Mouse (Mus musculus): Measurements from ENCODE around the gene Catspere2. TPM values are rescaled to one million over a fixed set of nuclear protein-coding genes. Genes with fewer than 3 reads are reported as not detected.
A peak's percentile ranks its signal among the peaks of the same experiment; 100 is the strongest.
"Not testable (repeated sequence)": the region's sequence is repeated elsewhere in the genome, so short reads cannot be mapped to it uniquely, and the experiment has no call there.

Catspere2 gene
- 1 to 10 TPM; 5.6 to 7.0 (median 6.7) TPM for total RNA-seq (2022)

- DNase-seq (ENCODE audit: low spot score in 2 of 2): peak; percentile 96 to 98
Observed at GRCm38 (mm10) chr1:177983024-177983450, at the start of gene Catspere2. Catspere2 (plus strand) TSS chr1:177983423.

GRCm38 (mm10) chr1:177940422-177940977 lies 42.7 kb upstream of the Catspere2 start:
- DNase-seq (ENCODE audit: low spot score in 2 of 2): peak in 1 of 2 experiments; percentile 9

- DNase-seq (ENCODE audit: low spot score in 2 of 2): no peak
Observed at GRCm38 (mm10) chr1:177981276-177981675, 1.9 kb upstream of the Catspere2 start.

DNA sequence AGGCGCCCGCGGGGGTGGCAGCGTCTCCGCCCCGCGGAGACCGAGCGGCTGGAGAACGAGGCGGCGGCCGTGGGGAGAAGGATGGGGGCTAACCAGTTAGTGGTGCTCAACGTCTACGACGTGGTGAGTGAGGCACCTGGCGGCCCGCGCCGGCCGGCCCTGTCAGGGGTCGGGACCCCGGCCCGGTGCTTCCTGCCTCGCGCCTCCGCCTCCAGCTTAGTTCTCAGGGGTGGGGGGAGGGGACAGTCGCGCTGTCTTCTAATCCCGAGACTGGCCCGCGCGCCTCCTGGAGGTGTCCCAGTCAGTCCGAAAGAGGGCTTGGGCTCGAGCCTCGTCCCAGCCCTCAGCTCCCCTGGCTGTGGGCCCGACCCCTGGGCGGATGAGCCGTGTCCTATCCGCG lies 359 bp downstream of the Catspere2 start:
- DNase-seq (ENCODE audit: low spot score in 2 of 2): not testable (repeated sequence)

DNA sequence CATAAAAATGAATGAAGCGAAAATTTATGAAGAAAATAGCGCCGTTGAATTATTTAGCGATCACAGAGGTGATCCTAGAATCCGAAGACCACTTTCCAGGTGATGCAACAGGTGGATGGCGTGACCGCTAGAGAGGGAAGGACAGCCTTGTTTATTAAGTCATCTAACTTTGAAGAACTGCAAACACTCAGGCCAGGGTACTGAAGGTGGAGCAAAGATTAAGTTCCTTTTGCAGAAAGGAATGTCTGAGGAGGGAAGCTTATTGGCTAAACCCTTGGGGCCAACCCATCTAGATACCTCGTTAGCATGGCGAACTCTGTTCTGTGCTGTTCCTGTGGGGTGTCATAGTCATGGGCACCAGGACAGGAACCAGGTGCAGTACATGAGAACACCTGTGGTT lies 983 bp downstream of the Catspere2 start:
- no peak for DNase-seq (ENCODE audit: low spot score in 2 of 2)

DNA sequence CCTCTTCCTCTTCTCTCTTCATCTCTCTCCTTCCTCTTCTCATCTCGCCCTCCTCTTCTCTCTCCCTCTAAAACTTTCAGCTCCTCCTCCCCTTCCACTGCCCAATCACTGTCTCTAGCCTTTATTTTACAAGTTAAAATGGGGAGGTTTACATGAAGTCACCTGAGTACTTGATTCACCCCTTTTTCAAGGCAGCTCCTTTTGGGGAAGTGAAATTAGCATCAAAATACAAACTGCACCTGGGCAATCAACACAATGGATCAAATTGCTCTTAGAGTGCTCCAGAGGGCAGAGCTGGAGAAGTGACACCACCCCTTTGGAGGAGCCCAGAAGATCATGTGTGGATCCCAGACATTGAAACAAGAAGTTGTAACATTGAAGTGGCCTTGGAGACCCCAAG lies 4.3 kb downstream of the Catspere2 start:
- DNase-seq (ENCODE audit: low spot score in 2 of 2): not testable (repeated sequence)

- DNase-seq (ENCODE audit: low spot score in 2 of 2): not testable (repeated sequence)
Observed at GRCm38 (mm10) chr1:178072798-178073197, 89.6 kb downstream of the Catspere2 start.

GRCm38 (mm10) chr1:178097865-178098264 lies 114.6 kb downstream of the Catspere2 start:
- DNase-seq (ENCODE audit: low spot score in 2 of 2): not testable (repeated sequence)

GRCm38 (mm10) chr1:178108514-178108913 lies 125.3 kb downstream of the Catspere2 start:
- not testable (repeated sequence) for DNase-seq (ENCODE audit: low spot score in 2 of 2)

DNA sequence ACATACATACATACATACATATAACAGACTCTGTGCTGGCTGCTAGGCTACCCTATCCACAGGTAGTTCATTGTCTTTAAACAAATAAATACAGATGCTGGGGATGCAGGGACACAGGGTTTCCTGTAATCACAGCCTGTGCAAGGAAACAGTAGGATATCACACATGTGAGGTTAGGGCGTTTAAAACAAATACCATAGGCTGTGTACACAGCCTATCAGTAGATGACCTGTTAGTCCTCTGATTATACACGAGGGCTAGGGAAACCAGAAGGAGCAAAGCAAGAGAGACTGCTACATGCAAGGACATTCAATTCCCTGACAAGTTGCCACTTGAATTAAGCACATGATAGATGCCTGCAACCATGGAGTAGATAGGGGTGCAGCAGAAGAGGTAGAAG lies 139.0 kb downstream of the Catspere2 start:
- DNase-seq (ENCODE audit: low spot score in 2 of 2): not testable (repeated sequence)

DNA sequence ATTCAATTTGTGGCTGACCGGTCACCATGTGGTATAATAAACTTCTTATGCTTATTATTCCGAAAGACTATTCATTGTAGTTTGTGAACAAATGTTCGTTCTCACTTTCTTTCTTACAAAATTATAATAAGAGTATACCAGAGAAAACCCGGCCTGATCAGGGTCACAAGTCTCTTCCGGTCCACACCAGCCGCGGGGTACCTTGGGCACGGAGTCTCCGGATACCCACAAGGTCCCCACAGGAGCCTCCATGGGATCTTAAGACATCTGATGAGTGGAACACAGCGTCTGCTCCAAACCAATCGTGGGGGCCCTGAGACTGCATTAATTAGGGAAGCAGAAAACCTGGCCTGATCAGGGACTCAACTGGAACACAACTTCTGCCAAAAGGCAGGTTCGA lies 151.1 kb downstream of the Catspere2 start:
- no peak for DNase-seq (ENCODE audit: low spot score in 2 of 2)

- DNase-seq (ENCODE audit: low spot score in 2 of 2): peak; percentile 14 to 42
Observed at GRCm38 (mm10) chr1:178146513-178146912, 163.3 kb downstream of the Catspere2 start.

DNA sequence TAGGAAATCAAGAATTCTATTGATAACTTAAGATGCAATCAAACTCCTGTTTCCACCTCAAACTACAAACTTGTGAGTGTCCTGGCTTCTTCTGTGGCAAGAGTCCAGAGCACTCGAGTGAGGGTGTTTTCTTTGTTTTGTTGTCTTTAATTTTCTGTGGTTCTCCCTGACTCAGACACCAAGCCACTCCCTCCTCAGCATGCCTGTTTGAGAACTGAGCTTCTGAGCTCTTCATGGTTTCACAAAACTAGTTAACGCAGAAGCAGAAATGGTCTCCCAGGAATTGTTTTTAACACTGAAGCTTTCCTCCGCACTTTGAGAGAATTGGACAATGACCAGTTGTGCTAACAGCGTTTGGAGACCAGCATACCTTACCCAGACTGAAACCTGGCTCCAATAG lies 163.7 kb downstream of the Catspere2 start:
- DNase-seq (ENCODE audit: low spot score in 2 of 2): not testable (repeated sequence)

DNA sequence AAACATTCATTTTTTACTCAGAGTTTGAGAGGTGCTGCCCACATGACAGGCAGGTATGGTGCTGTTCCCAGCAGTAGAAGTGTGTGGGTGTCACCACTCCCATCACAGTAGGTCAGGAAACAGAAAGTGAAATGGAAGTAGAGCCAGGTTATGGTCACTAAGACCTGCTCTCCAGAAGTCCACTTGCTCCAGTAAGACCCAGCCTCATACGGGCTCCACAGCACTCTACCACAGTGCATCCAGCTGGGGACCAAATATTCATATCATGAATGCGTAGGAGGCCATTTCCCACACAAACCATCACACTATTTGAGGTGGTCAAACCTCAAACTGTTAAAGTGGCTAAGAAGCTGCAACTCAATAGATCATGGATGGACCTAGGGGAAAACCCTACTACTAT lies 199.0 kb downstream of the Catspere2 start:
- no peak for DNase-seq (ENCODE audit: low spot score in 2 of 2)

DNA sequence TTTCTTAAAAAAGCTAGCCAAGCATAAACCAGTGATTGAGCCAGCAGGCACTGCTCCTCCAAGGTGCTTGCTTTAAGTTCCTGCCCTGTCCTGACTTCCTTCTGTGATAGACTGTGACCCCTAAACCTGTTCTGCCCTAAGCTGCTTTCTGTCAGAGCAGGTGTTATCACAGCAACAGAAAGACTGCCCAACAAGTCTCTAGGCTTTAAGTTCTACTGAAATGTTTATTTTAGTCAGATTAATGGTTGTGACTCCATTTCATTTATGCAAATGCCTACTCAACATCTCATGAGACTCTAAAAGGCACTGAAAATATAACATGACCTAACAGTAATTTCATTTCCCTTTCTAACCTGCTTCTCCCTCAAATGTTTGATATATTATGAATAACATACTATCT lies 202.4 kb downstream of the Catspere2 start:
- DNase-seq (ENCODE audit: low spot score in 2 of 2): no peak

- DNase-seq (ENCODE audit: low spot score in 2 of 2): peak; percentile 98 to 99
Observed at GRCm38 (mm10) chr1:178187216-178187791, 204.1 kb downstream of the Catspere2 start, which contains the start of gene Desi2. Desi2 (plus strand) TSS chr1:178187417.

DNA sequence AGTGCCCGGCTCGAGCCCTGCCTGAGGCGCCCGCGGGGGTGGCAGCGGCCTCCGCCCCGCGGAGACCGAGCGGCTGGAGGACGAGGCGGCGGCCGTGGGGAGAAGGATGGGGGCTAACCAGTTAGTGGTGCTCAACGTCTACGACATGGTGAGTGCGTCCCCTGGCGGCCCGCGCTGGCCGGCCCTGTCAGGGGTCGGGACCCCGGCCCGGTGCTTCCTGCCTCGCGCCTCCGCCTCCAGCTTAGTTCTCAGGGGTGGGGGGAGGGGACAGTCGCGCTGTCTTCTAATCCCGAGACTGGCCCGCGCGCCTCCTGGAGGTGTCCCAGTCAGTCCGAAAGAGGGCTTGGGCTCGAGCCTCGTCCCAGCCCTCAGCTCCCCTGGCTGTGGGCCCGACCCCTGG lies 204.6 kb downstream of the Catspere2 start:
- not testable (repeated sequence) for DNase-seq (ENCODE audit: low spot score in 2 of 2)

- no peak for DNase-seq (ENCODE audit: low spot score in 2 of 2)
Observed at GRCm38 (mm10) chr1:178188386-178188785, 205.2 kb downstream of the Catspere2 start.

DNA sequence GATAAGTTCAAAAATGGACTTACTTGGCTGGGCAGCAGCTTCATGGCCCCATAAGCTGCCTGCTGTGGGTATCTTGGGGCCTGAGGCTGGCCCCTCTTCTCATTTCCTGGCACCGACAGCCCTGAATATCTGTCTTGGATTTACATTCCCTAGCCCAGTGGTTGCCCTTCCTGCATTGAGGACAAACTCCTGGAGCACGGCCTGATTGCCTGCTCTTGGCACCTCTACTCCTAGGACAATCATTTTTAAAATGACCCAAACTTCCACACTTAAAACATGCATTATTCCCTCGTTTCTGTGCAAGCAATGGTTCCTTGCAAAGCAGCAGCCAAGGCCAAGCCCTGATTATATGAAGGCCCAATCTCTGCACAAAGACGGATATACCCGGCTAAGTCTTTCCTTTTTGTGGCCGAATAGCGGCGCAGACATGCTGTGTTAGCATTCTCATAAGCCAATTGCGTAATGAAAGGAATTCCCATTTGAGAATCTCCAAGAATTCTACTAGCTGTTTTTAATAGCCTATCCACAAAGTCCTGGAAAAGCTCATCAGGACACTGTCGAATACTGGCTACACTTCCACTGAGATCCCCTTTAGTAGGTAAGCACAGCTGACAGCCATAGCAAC lies 222.6 kb downstream of the Catspere2 start:
- DNase-seq (ENCODE audit: low spot score in 2 of 2): no peak

DNA sequence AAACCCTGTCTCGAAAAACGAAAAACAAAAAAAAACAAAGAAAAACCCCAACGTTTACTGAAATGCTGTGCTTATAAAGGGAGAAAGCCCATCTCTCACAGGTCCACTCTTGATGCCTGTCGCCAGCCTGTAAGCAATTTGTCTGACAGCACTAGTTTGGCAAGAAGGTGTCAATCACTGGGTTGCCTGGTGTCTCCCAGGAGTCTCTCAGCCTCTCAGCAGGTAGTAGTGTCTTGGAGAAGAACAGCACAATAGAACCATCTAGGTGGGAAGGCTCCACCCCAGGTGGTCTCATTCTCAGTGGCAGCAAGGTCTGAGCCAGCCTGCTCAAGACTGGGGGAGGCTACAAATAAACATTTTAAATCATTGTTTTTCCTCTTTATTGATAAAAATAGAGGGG lies 224.6 kb downstream of the Catspere2 start:
- not testable (repeated sequence) for DNase-seq (ENCODE audit: low spot score in 2 of 2)

DNA sequence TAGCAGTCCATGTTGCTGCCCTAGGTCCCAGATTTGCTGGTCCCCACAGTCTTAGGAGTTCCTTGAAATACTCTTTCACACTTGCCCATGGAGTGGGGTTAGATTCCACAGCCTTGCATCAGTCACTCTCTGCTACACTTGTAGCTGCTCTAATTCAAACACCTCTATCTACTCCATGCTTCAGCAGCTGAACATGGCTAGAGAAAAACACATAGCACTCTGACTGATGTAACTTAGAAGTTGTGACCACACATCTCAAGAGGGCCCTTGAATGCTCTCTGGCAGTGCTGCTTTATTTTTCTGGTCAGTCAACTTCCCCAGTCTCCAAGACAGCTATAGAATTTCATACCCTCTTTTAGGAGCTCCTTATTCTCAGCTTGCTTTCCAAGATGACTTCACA lies 226.7 kb downstream of the Catspere2 start:
- no peak for DNase-seq (ENCODE audit: low spot score in 2 of 2)

- no peak for DNase-seq (ENCODE audit: low spot score in 2 of 2)
Observed at GRCm38 (mm10) chr1:178217157-178217556, 233.9 kb downstream of the Catspere2 start.

DNA sequence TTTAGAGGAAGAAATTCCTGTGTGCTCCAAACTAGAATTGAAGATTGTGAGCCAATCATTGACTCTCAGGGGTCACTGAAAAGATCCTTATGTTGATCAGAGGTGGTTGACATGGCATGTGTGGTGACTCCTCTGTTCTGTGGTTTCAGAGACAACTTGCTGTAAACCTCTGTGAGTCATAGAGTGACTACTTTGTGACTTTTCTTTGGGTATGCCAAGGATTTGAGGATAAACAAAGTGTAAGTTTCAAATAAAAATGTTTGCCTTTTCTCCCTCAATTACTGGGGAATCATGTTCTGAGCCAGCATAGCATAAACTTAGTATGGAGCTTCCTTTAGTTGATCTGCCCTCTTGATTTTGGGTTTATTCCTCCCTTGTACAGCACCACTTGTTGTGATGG lies 235.1 kb downstream of the Catspere2 start:
- no peak for DNase-seq (ENCODE audit: low spot score in 2 of 2)
